Mouse (Mus musculus) lung, postnatal 0 days (tissue): ENCODE results near the gene Pbx1. TPM values are rescaled to one million over a fixed set of nuclear protein-coding genes. Genes with fewer than 3 reads are reported as not detected.
A peak's percentile ranks its signal among the peaks of the same experiment; 100 is the strongest.

Experiments used
- ATAC-seq: fragments of 200-750 bp; cut with Nextera tagmentation; 2 replicates; pipeline ENCODE4 v1.8.0; 2017; ENCODE audit warnings: moderate library complexity
- DNase-seq: peaks from one replicate; pipeline ENCODE4 v3.0.0-alpha.2; 2016; ENCODE audit warnings: low spot score
- H3K27ac ChIP-seq: fragments of 300-500 bp; sonication (generic); 2 replicates; pipeline ENCODE4 v1.5.1; 2014; ENCODE audit warnings: antibody characterized with exemption, mild to moderate bottlenecking, low read length, mixed read lengths
- H3K27me3 ChIP-seq: fragments of 300-500 bp; sonication (generic); replicated peaks from 2 replicates; pipeline ENCODE4 v1.6.1; 2014; ENCODE audit warnings: low read length, mixed read lengths; ENCODE audit not compliant: insufficient read depth
- H3K36me3 ChIP-seq: fragments of 300-500 bp; sonication (generic); 2 replicates; pipeline ENCODE4 v1.6.1; 2014; ENCODE audit warnings: low read length, mixed read lengths; ENCODE audit not compliant: insufficient read depth
- H3K4me1 ChIP-seq: fragments of 300-500 bp; sonication (generic); 2 replicates; pipeline ENCODE4 v1.6.1; 2014; ENCODE audit warnings: antibody characterized with exemption, low read depth, low read length, mixed read lengths; ENCODE audit not compliant: insufficient read depth
- H3K4me2 ChIP-seq: fragments of 300-500 bp; sonication (generic); replicated peaks from 2 replicates; pipeline ENCODE4 v1.6.1; 2014; ENCODE audit warnings: low read depth, mild to moderate bottlenecking, low read length, moderate library complexity, mixed read lengths
- H3K4me3 ChIP-seq: fragments of 300-500 bp; sonication (generic); 2 replicates; pipeline ENCODE4 v1.5.1; 2014; ENCODE audit warnings: low read depth, low read length
- H3K9ac ChIP-seq: fragments of 300-500 bp; sonication (generic); replicated peaks from 2 replicates; pipeline ENCODE4 v1.6.1; 2014; ENCODE audit warnings: low read depth, mild to moderate bottlenecking
- H3K9me3 ChIP-seq: fragments of 300-500 bp; sonication (generic); 2 replicates; pipeline ENCODE4 v1.6.1; 2016; ENCODE audit warnings: low read length, mixed read lengths
- CTCF ChIP-seq: IDR thresholded peaks from 2 replicates; pipeline ENCODE4 v1.5.1; 2016; ENCODE audit warnings: antibody characterized with exemption, mild to moderate bottlenecking
- EP300 ChIP-seq: IDR thresholded peaks from 2 replicates; pipeline ENCODE4 v1.6.1; 2016; ENCODE audit warnings: antibody characterized with exemption, mild to moderate bottlenecking, control low read depth
- WGBS: fragments of 180-500 bp; shearing (Covaris S2); extraction: QIAGEN DNeasy Blood & Tissue Kit; methylation state at CpG from one replicate; pipeline ENCODE4 v1.1.7; 2014; 5-methylcytosine and 5-hydroxymethylcytosine counted together
- polyA plus RNA-seq: library from polyadenylated mRNA; unstranded; fragments of >200 nt; fragmentation: Nextera tagmentation; extraction: Ambion mirVana; gene quantifications from 2 replicates; pipeline ENCODE4 v1.2.1, GENCODE M21; 2015

Gene Pbx1
- polyA plus RNA-seq, 1 experiment from 2014 or later: 23.9 TPM

DNA sequence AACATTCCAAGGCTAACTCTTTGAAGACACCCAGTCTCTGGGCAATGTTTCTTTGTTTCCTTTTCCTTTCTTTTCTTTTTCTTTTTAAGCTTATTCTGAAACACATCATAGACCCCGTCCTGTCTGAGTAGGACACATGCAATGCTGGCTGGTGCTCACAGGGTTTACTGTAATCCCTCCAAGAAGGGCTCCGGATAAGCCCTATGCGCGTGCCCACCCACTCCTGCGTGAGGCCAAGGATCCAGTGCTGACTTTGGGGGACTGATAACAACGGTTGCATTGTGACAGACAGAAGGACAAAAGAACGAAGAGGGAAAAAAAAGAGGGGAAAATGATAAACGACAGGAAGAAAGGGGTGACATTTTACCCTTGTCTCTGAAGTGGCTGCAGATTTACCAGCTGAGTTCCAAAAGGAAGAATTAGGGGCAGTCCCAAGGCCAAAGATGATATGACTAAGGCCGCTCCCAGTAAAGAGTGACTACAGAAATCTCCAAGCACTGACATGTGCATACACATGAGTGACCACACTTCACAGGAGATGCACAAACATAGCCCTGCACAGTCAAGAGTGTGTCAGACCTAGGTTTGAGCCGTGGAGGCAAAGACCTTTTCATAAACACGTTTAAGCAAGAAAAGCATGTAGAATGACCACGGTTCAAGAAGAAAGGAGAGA, 108.5 kb downstream of the Pbx1 start:
- H3K9ac ChIP-seq: no peak overlapping the region

GRCm38 (mm10) chr1:168322892-168323291, 109.2 kb downstream of the Pbx1 start:
- TF ChIP-seq CTCF (peak; percentile 78), EP300 (no peak)
- no peak overlapping the region for H3K4me3 ChIP-seq
- DNase-seq (peak; percentile 36), ATAC-seq (no peak)
- no peak overlapping the region for H3K4me2 ChIP-seq
- H3K9ac ChIP-seq: no peak overlapping the region
- H3K4me1 ChIP-seq: peaks cover 13% of the 10 kb centered on the region
- H3K27me3 ChIP-seq: no peaks in the 10 kb centered on the region
- no peaks in the 10 kb centered on the region for H3K9me3 ChIP-seq
- WGBS: 100% methylated on average over 1 of the region's 1 CpGs
- no peak overlapping the region for H3K27ac ChIP-seq
- H3K36me3 ChIP-seq: no peaks in the 10 kb centered on the region

More for the DNA sequence above, 108.5 kb downstream of the Pbx1 start:
- no peaks in the 10 kb centered on the region for H3K27me3 ChIP-seq
- ATAC-seq (no peak), DNase-seq (no peak)
- whole genome bisulfite sequencing: 52% methylated on average over 12 of the region's 12 CpGs
- H3K4me3 ChIP-seq: no peak overlapping the region
- H3K4me2 ChIP-seq: no peak overlapping the region
- H3K36me3 ChIP-seq: no peaks in the 10 kb centered on the region
- H3K9me3 ChIP-seq: no peaks in the 10 kb centered on the region
- no peak overlapping the region for H3K27ac ChIP-seq
- H3K4me1 ChIP-seq: peaks cover 13% of the 10 kb centered on the region
- TF ChIP-seq CTCF (no peak), EP300 (no peak)

GRCm38 (mm10) chr1:168319695-168320094, 112.4 kb downstream of the Pbx1 start:
- H3K27me3 ChIP-seq: no peaks in the 10 kb centered on the region
- TF ChIP-seq EP300 (peak; percentile 54), CTCF (no peak)
- H3K4me1 ChIP-seq: peaks cover 9% of the 10 kb centered on the region; the same call in 1 of the 2 replicates
- no peaks in the 10 kb centered on the region for H3K9me3 ChIP-seq
- ATAC-seq (peak; percentile 72), DNase-seq (peak; percentile 79)
- no peak overlapping the region for H3K4me2 ChIP-seq
- 44% methylated on average over 5 of the region's 5 CpGs for WGBS
- no peak overlapping the region for H3K4me3 ChIP-seq
- H3K36me3 ChIP-seq: no peaks in the 10 kb centered on the region
- H3K27ac ChIP-seq: peak overlapping the region; percentile 4; the same call in 1 of the 2 replicates
- no peak overlapping the region for H3K9ac ChIP-seq

DNA sequence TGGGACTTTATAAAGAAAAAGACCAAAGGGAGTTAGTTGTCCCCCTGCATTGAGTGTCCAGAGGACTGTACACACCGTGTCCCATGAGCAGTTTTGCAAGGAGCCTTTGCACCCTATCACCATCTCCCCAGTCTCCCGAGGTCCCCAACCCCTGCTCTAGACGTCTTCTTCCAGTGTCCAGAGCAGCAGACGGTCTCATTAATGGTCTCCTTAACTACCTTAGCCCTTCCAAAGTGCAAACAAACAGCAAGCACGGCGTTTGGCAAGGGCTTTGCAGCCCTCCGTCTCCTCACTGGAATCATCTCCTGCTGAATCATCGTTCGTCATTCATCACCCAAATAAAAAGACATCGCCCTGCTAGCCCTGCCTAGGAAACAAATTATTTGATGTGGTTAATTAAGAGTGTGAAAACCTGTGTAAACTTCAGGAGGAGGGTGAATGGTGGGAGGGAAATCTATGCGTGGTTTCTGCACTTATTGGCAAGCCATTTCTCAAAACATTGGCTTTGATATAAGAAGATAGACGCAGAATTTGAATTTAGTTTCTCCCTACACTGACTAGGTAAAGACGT, 113.1 kb downstream of the Pbx1 start:
- no peaks in the 10 kb centered on the region for H3K36me3 ChIP-seq
- H3K4me2 ChIP-seq: no peak overlapping the region
- peaks cover 9% of the 10 kb centered on the region; the same call in 1 of the 2 replicates for H3K4me1 ChIP-seq
- 32% methylated on average over 13 of the region's 13 CpGs for WGBS
- H3K4me3 ChIP-seq: no peak overlapping the region
- TF ChIP-seq CTCF: no peak
- no peak for TF ChIP-seq EP300
- H3K9me3 ChIP-seq: no peaks in the 10 kb centered on the region
- H3K27ac ChIP-seq: no peak overlapping the region
- no peak overlapping the region for H3K9ac ChIP-seq
- no peaks in the 10 kb centered on the region for H3K27me3 ChIP-seq
- DNase-seq (no peak), ATAC-seq (no peak)

DNA sequence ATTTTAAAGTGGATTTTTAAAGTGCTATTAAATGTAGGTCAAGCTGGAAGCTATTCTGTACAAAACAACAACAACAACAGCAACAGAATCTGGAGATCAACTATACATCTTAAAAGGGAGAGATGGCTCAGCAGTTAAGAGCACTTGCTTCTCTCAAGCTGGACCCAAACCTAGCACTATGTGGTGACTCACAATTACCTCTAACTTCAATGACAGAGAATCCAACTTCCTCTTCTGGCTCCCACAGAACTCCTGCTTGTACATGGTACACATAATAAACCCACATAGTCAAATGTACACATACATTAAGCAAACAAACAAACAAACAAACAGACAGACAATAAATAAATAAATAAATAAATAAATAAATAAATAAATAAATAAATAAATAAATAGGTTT, 118.3 kb downstream of the Pbx1 start:
- no peak for ATAC-seq
- Histone ChIP-seq H3K4me3 (no peak overlapping the region), H3K36me3 (no peaks in the 10 kb centered on the region), H3K9ac (no peak overlapping the region), H3K27ac (no peak overlapping the region), H3K4me1 (no peaks in the 10 kb centered on the region), H3K4me2 (no peak overlapping the region), H3K27me3 (no peaks in the 10 kb centered on the region), H3K9me3 (no peaks in the 10 kb centered on the region)
- DNase-seq: no peak
- TF ChIP-seq CTCF (no peak), EP300 (no peak)

- ATAC-seq (no peak), DNase-seq (no peak)
- no peak overlapping the region for H3K4me2 ChIP-seq
- no peaks in the 10 kb centered on the region for H3K27me3 ChIP-seq
- no peaks in the 10 kb centered on the region for H3K4me1 ChIP-seq
- 78% methylated on average over 7 of the region's 7 CpGs for whole genome bisulfite sequencing
- no peaks in the 10 kb centered on the region for H3K9me3 ChIP-seq
- no peak overlapping the region for H3K9ac ChIP-seq
- H3K4me3 ChIP-seq: no peak overlapping the region
- H3K27ac ChIP-seq: no peak overlapping the region
- no peak for TF ChIP-seq CTCF
- no peak for TF ChIP-seq EP300
- no peaks in the 10 kb centered on the region for H3K36me3 ChIP-seq
Observed at GRCm38 (mm10) chr1:168312710-168313447, 119.2 kb downstream of the Pbx1 start.
